ENCODE assay signal across 14 mouse cellular contexts in the genomic region with DNA sequence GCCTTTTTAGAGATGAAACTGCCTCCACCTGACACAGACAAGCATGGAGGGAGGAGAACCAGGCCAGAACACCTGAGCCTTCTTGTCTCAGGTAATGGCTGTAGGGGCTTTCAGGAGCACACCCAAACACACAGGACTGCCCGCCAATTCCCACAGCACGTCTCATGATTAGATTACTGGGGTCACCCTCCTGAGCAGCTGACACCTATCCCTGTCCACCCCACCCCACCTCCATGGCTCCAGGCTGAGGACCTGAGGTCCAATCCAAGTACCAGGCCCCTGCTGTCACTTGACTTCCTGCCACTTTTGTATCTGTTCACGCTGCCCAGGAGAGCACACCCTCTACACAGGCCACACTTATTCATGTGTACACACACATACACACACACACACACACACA. TPM values are rescaled to one million over a fixed set of nuclear protein-coding genes. Genes with fewer than 3 reads are reported as not detected.
DNase-seq lines count a peak whose midpoint lies in the region; ATAC-seq and TF ChIP-seq lines count a peak whose summit lies in the region.
"Had no signal": no experiment of that assay in that cellular context is flagged by ENCODE, and none has a peak within 500 bp of the region (broad histone marks: within the 10 kb centered on the region; RNA-seq: fewer than 3 reads in every experiment).

No protein-coding gene starts in this region.

- WGBS in hindbrain, embryonic 13.5 days = 84% methylated on average over 3 of the region's 3 CpGs
- WGBS in hindbrain, postnatal 0 days = 69% methylated on average over 3 of the region's 3 CpGs
- WGBS in neural tube, embryonic 13.5 days = 80% methylated on average over 3 of the region's 3 CpGs
- 89% methylated on average over 3 of the region's 3 CpGs for WGBS in neural tube, embryonic 15.5 days
- 51% methylated on average over 3 of the region's 3 CpGs for WGBS in stomach, embryonic 15.5 days

- no peak for TF ChIP-seq CTCF in hindbrain, postnatal 0 days (IDR thresholded peaks at IDR 0.05; ENCODE audit: low read depth)

- H3K9me3 ChIP-seq in hindbrain, embryonic 13.5 days = no peaks in the 10 kb centered on the region
- no peaks in the 10 kb centered on the region for H3K9me3 ChIP-seq in hindbrain, postnatal 0 days (ENCODE audit: low read length)
- H3K9me3 ChIP-seq in neural tube, embryonic 13.5 days = no peaks in the 10 kb centered on the region
- H3K9me3 ChIP-seq in neural tube, embryonic 15.5 days (replicated peaks) = no peaks in the 10 kb centered on the region
- no peaks in the 10 kb centered on the region for H3K9me3 ChIP-seq in stomach, embryonic 15.5 days
- H3K9me3 ChIP-seq: hindbrain, embryonic 12.5 days had no signal

- H3K4me1 ChIP-seq in hindbrain, embryonic 13.5 days (replicated peaks) = peaks cover 40% of the 10 kb centered on the region
- peaks cover 17% of the 10 kb centered on the region for H3K4me1 ChIP-seq in hindbrain, postnatal 0 days (ENCODE audit: insufficient read depth, low read length)
- H3K4me1 ChIP-seq in neural tube, embryonic 13.5 days (replicated peaks) = peaks cover 28% of the 10 kb centered on the region
- H3K4me1 ChIP-seq in neural tube, embryonic 15.5 days = peaks cover 46% of the 10 kb centered on the region
- H3K4me1 ChIP-seq in stomach, embryonic 15.5 days = peaks cover 49% of the 10 kb centered on the region

- H3K4me2 ChIP-seq in hindbrain, embryonic 13.5 days = peak overlapping the region; percentile 80; the same call in 1 of the 2 replicates
- no peak overlapping the region for H3K4me2 ChIP-seq in hindbrain, postnatal 0 days (ENCODE audit: low read depth, low read length)
- 0 out of 2 replicates have a peak overlapping the region, but pooled peaks have one; percentile 79 for H3K4me2 ChIP-seq in neural tube, embryonic 13.5 days
- no peak overlapping the region for H3K4me2 ChIP-seq in neural tube, embryonic 15.5 days
- peak overlapping the region; percentile 83; the same call in 1 of the 2 replicates for H3K4me2 ChIP-seq in stomach, embryonic 15.5 days
- H3K4me2 ChIP-seq: hindbrain, embryonic 12.5 days had no signal

- H3K36me3 ChIP-seq in hindbrain, embryonic 13.5 days = no peaks in the 10 kb centered on the region
- no peaks in the 10 kb centered on the region for H3K36me3 ChIP-seq in hindbrain, postnatal 0 days (ENCODE audit: insufficient read depth, low read length)
- H3K36me3 ChIP-seq in neural tube, embryonic 13.5 days = no peaks in the 10 kb centered on the region
- no peaks in the 10 kb centered on the region for H3K36me3 ChIP-seq in neural tube, embryonic 15.5 days
- H3K36me3 ChIP-seq in stomach, embryonic 15.5 days = no peaks in the 10 kb centered on the region
- H3K36me3 ChIP-seq: hindbrain, embryonic 12.5 days had no signal

- no peaks in the 10 kb centered on the region for H3K27me3 ChIP-seq in hindbrain, embryonic 13.5 days
- H3K27me3 ChIP-seq in hindbrain, postnatal 0 days (ENCODE audit: insufficient read depth, low read length) = no peaks in the 10 kb centered on the region
- no peaks in the 10 kb centered on the region for H3K27me3 ChIP-seq in neural tube, embryonic 13.5 days
- no peaks in the 10 kb centered on the region for H3K27me3 ChIP-seq in neural tube, embryonic 15.5 days (replicated peaks)
- no peaks in the 10 kb centered on the region for H3K27me3 ChIP-seq in stomach, embryonic 15.5 days (replicated peaks)
- H3K27me3 ChIP-seq: hindbrain, embryonic 12.5 days had no signal

- no peak for ATAC-seq in hindbrain, embryonic 13.5 days (ENCODE audit: low FRiP score)
- ATAC-seq in hindbrain, postnatal 0 days = no peak
- ATAC-seq in neural tube, embryonic 13.5 days (ENCODE audit: low read depth) = no peak
- ATAC-seq in neural tube, embryonic 15.5 days (ENCODE audit: low FRiP score) = no peak
- no peak for ATAC-seq in stomach, embryonic 15.5 days (ENCODE audit: insufficient read depth, low FRiP score, low read depth)

- no peak overlapping the region for H3K4me3 ChIP-seq in hindbrain, embryonic 13.5 days
- no peak overlapping the region for H3K4me3 ChIP-seq in hindbrain, postnatal 0 days (ENCODE audit: low read length)
- no peak overlapping the region for H3K4me3 ChIP-seq in neural tube, embryonic 13.5 days
- no peak overlapping the region for H3K4me3 ChIP-seq in neural tube, embryonic 15.5 days (replicated peaks)
- H3K4me3 ChIP-seq in stomach, embryonic 15.5 days (replicated peaks) = no peak overlapping the region
- H3K4me3 ChIP-seq: hindbrain, embryonic 12.5 days had no signal

- peak; percentile 34 for DNase-seq in cerebellum, adult 11-12 months
- no peak for DNase-seq in cerebellum, adult 8-10 months
- DNase-seq in hindbrain, postnatal 0 days (ENCODE audit: low spot score) = no peak
- no peak for DNase-seq in urinary bladder, postnatal 25 days (ENCODE audit: low spot score)
- DNase-seq: adrenal gland, postnatal 25 days; gastrocnemius, postnatal 14 days; kidney, postnatal 10 days; right cerebral cortex, postnatal 4 days had no signal

- peak overlapping the region; percentile 49; the same call in 1 of the 2 replicates for H3K9ac ChIP-seq in hindbrain, embryonic 13.5 days
- no peak overlapping the region for H3K9ac ChIP-seq in hindbrain, postnatal 0 days (replicated peaks; ENCODE audit: low read length)
- H3K9ac ChIP-seq in neural tube, embryonic 13.5 days = peak overlapping the region; percentile 45; the same call in 1 of the 2 replicates
- no peak overlapping the region for H3K9ac ChIP-seq in neural tube, embryonic 15.5 days (replicated peaks)
- no peak overlapping the region for H3K9ac ChIP-seq in stomach, embryonic 15.5 days
- H3K9ac ChIP-seq: hindbrain, embryonic 12.5 days had no signal

- H3K27ac ChIP-seq in hindbrain, embryonic 13.5 days = peak overlapping the region; percentile 60; the same call in 1 of the 2 replicates
- H3K27ac ChIP-seq in hindbrain, postnatal 0 days = no peak overlapping the region
- H3K27ac ChIP-seq in neural tube, embryonic 13.5 days (replicated peaks) = peak overlapping the region; percentile 38; the same call in 1 of the 2 replicates
- H3K27ac ChIP-seq in neural tube, embryonic 15.5 days (replicated peaks) = no peak overlapping the region
- H3K27ac ChIP-seq in stomach, embryonic 15.5 days = peak overlapping the region; percentile 97

RNA-seq across cellular contexts. Expression of gene Pla2g6, which starts 2.4 kb away (rescaled TPM):
- 34.5 and 35.5 TPM in 2 replicates for polyA plus RNA-seq in hindbrain, embryonic 13.5 days (2015; fragmentation: Nextera tagmentation; extraction: Ambion mirVana)
- total RNA-seq in hindbrain, postnatal 0 days (2014; rRNA removed) = 24.3 and 28.8 TPM in 2 replicates
- 15.2 and 15.7 TPM in 2 replicates for polyA plus RNA-seq in hindbrain, postnatal 0 days (2015; fragmentation: Nextera tagmentation; extraction: Ambion mirVana)
- polyA plus RNA-seq in neural tube, embryonic 13.5 days (2015; fragmentation: Nextera tagmentation; extraction: Ambion mirVana) = 33.3 and 34.1 TPM in 2 replicates
- 26.1 and 27.9 TPM in 2 replicates for polyA plus RNA-seq in neural tube, embryonic 15.5 days (2015; fragmentation: Nextera tagmentation; extraction: Ambion mirVana)
- 16.6 and 18.9 TPM in 2 replicates for polyA plus RNA-seq in stomach, embryonic 15.5 days (2015; fragmentation: Nextera tagmentation; extraction: Ambion mirVana)

RNA-seq across cellular contexts. Expression of gene Maff, which starts 20.7 kb away (rescaled TPM):
- polyA plus RNA-seq in hindbrain, embryonic 13.5 days (2015; fragmentation: Nextera tagmentation; extraction: Ambion mirVana) = 0.83 and 0.84 TPM in 2 replicates
- total RNA-seq in hindbrain, postnatal 0 days (2014; rRNA removed) = 4.0 and 5.4 TPM in 2 replicates
- polyA plus RNA-seq in hindbrain, postnatal 0 days (2015; fragmentation: Nextera tagmentation; extraction: Ambion mirVana) = 1.7 and 2.0 TPM in 2 replicates
- polyA plus RNA-seq in neural tube, embryonic 13.5 days (2015; fragmentation: Nextera tagmentation; extraction: Ambion mirVana) = 0.77 and 1.2 TPM in 2 replicates
- polyA plus RNA-seq in neural tube, embryonic 15.5 days (2015; fragmentation: Nextera tagmentation; extraction: Ambion mirVana) = 0.81 and 1.7 TPM in 2 replicates
- 5.2 and 6.6 TPM in 2 replicates for polyA plus RNA-seq in stomach, embryonic 15.5 days (2015; fragmentation: Nextera tagmentation; extraction: Ambion mirVana)

RNA-seq across cellular contexts. Expression of gene Baiap2l2, which starts 40.4 kb away (rescaled TPM):
- polyA plus RNA-seq in hindbrain, embryonic 13.5 days (2015; fragmentation: Nextera tagmentation; extraction: Ambion mirVana) = 1.7 and 2.8 TPM in 2 replicates
- total RNA-seq in hindbrain, postnatal 0 days (2014; rRNA removed) = 1.7 and 2.3 TPM in 2 replicates
- polyA plus RNA-seq in hindbrain, postnatal 0 days (2015; fragmentation: Nextera tagmentation; extraction: Ambion mirVana) = 6.5 and 6.8 TPM in 2 replicates
- 2.7 TPM in 2 replicates for polyA plus RNA-seq in neural tube, embryonic 13.5 days (2015; fragmentation: Nextera tagmentation; extraction: Ambion mirVana)
- 2.0 and 4.0 TPM in 2 replicates for polyA plus RNA-seq in neural tube, embryonic 15.5 days (2015; fragmentation: Nextera tagmentation; extraction: Ambion mirVana)
- 8.4 and 9.1 TPM in 2 replicates for polyA plus RNA-seq in stomach, embryonic 15.5 days (2015; fragmentation: Nextera tagmentation; extraction: Ambion mirVana)
- total RNA-seq: adrenal gland, postnatal 25 days; common myeloid progenitor, adult 5-6 weeks had no signal

Comparison
In these comparisons a context has a peak if more than half of its experiments do, and no peak if none do; other contexts are left out.
1. H3K27ac ChIP-seq: peak in hindbrain, embryonic 13.5 days (single experiment), neural tube, embryonic 13.5 days (single experiment) and stomach, embryonic 15.5 days (single experiment); none in hindbrain, postnatal 0 days (single experiment) and neural tube, embryonic 15.5 days (single experiment).
2. H3K4me2 ChIP-seq: peak in hindbrain, embryonic 13.5 days (single experiment), neural tube, embryonic 13.5 days (single experiment) and stomach, embryonic 15.5 days (single experiment); none in hindbrain, postnatal 0 days (single experiment) and neural tube, embryonic 15.5 days (single experiment).
3. H3K9ac ChIP-seq: peak in hindbrain, embryonic 13.5 days (single experiment) and neural tube, embryonic 13.5 days (single experiment); none in hindbrain, postnatal 0 days (single experiment), neural tube, embryonic 15.5 days (single experiment) and stomach, embryonic 15.5 days (single experiment).